Mouse (Mus musculus) left cerebral cortex, postnatal 4 days (tissue): ENCODE measurements at regions not wholly inside any gene's neighbourhood (a gene's known extent, or its start where the extent isn't known, plus 50 kb on each side); places are given as distances from the start of the nearest gene placed in this dataset.

ENCODE experiments used
- DNase-seq: peaks from one replicate; pipeline ENCODE4 v3.0.0-alpha.2; 2022
- intact Hi-C: fragments of 180-260 bp; cut with DNase I; formaldehyde crosslinking; loops from one replicate; pipeline ENCODE4 v1.15.1; 2025

- DNase-seq = no peak
- intact Hi-C loops = no loop called here
Measured at GRCm38 (mm10) chr6:78115079-78115478, 135.6 kb upstream of the Ctnna2 start.

- intact Hi-C loops = no loop called here
Measured at GRCm38 (mm10) chr6:78082528-78082927, 103.0 kb upstream of the Ctnna2 start.

GRCm38 (mm10) chr6:78078919-78079318 lies 99.4 kb upstream of the Ctnna2 start:
- peak; percentile 3 for DNase-seq
- intact Hi-C loops = no loop called here

More at GRCm38 (mm10) chr6:78082528-78082927, 103.0 kb upstream of the Ctnna2 start:
- no peak for DNase-seq

GRCm38 (mm10) chr6:78066323-78066722 lies 86.8 kb upstream of the Ctnna2 start:
- intact Hi-C loops = no loop called here
- DNase-seq = no peak

- intact Hi-C loops = no loop called here
- no peak for DNase-seq
Measured at GRCm38 (mm10) chr6:78065737-78066136, 86.2 kb upstream of the Ctnna2 start.
